Mouse (Mus musculus) hindbrain, embryonic 10.5 days (tissue): ENCODE results near the gene Pabpn1l. TPM values are rescaled to one million over a fixed set of nuclear protein-coding genes. Genes with fewer than 3 reads are reported as not detected.

ENCODE experiments used
- DNase-seq: peaks from one replicate; pipeline ENCODE4 v3.0.0-alpha.2; 2017; ENCODE audit warnings: low spot score
- H3K27ac ChIP-seq: fragments of 300-500 bp; sonication (generic); 2 replicates; pipeline ENCODE4 v1.5.1; 2016; ENCODE audit warnings: mild to moderate bottlenecking, moderate library complexity
- H3K27me3 ChIP-seq: fragments of 300-500 bp; sonication (generic); 2 replicates; pipeline ENCODE4 v1.6.1; 2016; ENCODE audit warnings: mild to moderate bottlenecking; ENCODE audit not compliant: poor library complexity, insufficient read depth, severe bottlenecking
- H3K36me3 ChIP-seq: fragments of 300-500 bp; sonication (generic); 2 replicates; pipeline ENCODE4 v1.6.1; 2016; ENCODE audit warnings: mild to moderate bottlenecking, moderate library complexity
- H3K4me1 ChIP-seq: fragments of 300-500 bp; sonication (generic); replicated peaks from 2 replicates; pipeline ENCODE4 v1.6.1; 2016; ENCODE audit warnings: mild to moderate bottlenecking
- H3K4me3 ChIP-seq: fragments of 300-500 bp; sonication (generic); 2 replicates; pipeline ENCODE4 v1.5.1; 2016; ENCODE audit warnings: mild to moderate bottlenecking, moderate library complexity
- H3K9me3 ChIP-seq: fragments of 300-500 bp; sonication (generic); 2 replicates; pipeline ENCODE4 v1.6.1; 2016; ENCODE audit warnings: mild to moderate bottlenecking, moderate library complexity
- WGBS: fragments of 180-500 bp; shearing (Covaris S2); methylation state at CpG from one replicate; pipeline ENCODE4 v1.1.7; 2016; 5-methylcytosine and 5-hydroxymethylcytosine counted together
- polyA plus RNA-seq: library from polyadenylated mRNA; unstranded; fragments of >200 nt; fragmentation: Nextera tagmentation; extraction: Ambion mirVana; gene quantifications from 2 replicates; pipeline ENCODE4 v1.2.1, GENCODE M21; 2016

Pabpn1l gene
- not detected in 2 replicates for polyA plus RNA-seq

GRCm38 (mm10) chr8:122622727-122623126, at the start of gene Pabpn1l:
Pabpn1l (minus strand) TSS chr8:122622739.
- Histone ChIP-seq H3K4me1 (peaks cover 56% of the 10 kb centered on the region), H3K27ac (no peak within 1 kb of the TSS), H3K27me3 (peaks cover 4% of the 10 kb centered on the region; the same call in 1 of the 2 replicates), H3K9me3 (no peaks in the 10 kb centered on the region), H3K4me3 (no peak within 1 kb of the TSS), H3K36me3 (no peaks in the 10 kb centered on the region)
- 70% methylated on average over 6 of the region's 6 CpGs for WGBS
- DNase-seq, result no peak

GRCm38 (mm10) chr8:122671894-122672293, 49.4 kb upstream of the Pabpn1l start:
- peaks cover 100% of the 10 kb centered on the region for H3K27me3 ChIP-seq
- peaks cover 67% of the 10 kb centered on the region for H3K4me1 ChIP-seq
- H3K9me3 ChIP-seq, result no peaks in the 10 kb centered on the region
- no peak for DNase-seq
- no peak overlapping the region for H3K4me3 ChIP-seq
- 78% methylated on average over 6 of the region's 6 CpGs for WGBS
- H3K27ac ChIP-seq, result no peak overlapping the region
- no peaks in the 10 kb centered on the region for H3K36me3 ChIP-seq

GRCm38 (mm10) chr8:122670718-122671117, 48.2 kb upstream of the Pabpn1l start:
- peak overlapping the region; percentile 12; the same call in 1 of the 2 replicates for H3K27ac ChIP-seq
- peaks cover 68% of the 10 kb centered on the region for H3K4me1 ChIP-seq
- H3K27me3 ChIP-seq, result peaks cover 100% of the 10 kb centered on the region
- H3K4me3 ChIP-seq, result no peak overlapping the region
- no peak for DNase-seq
- H3K9me3 ChIP-seq, result no peaks in the 10 kb centered on the region
- no peaks in the 10 kb centered on the region for H3K36me3 ChIP-seq
- WGBS, result 76% methylated on average over 3 of the region's 3 CpGs

GRCm38 (mm10) chr8:122670001-122670400, 47.5 kb upstream of the Pabpn1l start:
- no peaks in the 10 kb centered on the region for H3K36me3 ChIP-seq
- no peak overlapping the region for H3K4me3 ChIP-seq
- H3K27ac ChIP-seq, result no peak overlapping the region; the same call in 1 of the 2 replicates
- 22% methylated on average over 11 of the region's 11 CpGs for WGBS
- DNase-seq, result no peak
- H3K9me3 ChIP-seq, result no peaks in the 10 kb centered on the region
- H3K4me1 ChIP-seq, result peaks cover 68% of the 10 kb centered on the region
- peaks cover 95% of the 10 kb centered on the region for H3K27me3 ChIP-seq

GRCm38 (mm10) chr8:122669370-122669769, 46.8 kb upstream of the Pabpn1l start:
- Histone ChIP-seq H3K27me3 (peaks cover 88% of the 10 kb centered on the region), H3K4me3 (no peak overlapping the region), H3K27ac (no peak overlapping the region), H3K36me3 (no peaks in the 10 kb centered on the region), H3K9me3 (no peaks in the 10 kb centered on the region), H3K4me1 (peaks cover 63% of the 10 kb centered on the region)
- WGBS, result 15% methylated on average over 5 of the region's 5 CpGs
- DNase-seq, result peak; percentile 33

- whole genome bisulfite sequencing, result 78% methylated on average over 11 of the region's 11 CpGs
- Histone ChIP-seq H3K9me3 (no peaks in the 10 kb centered on the region), H3K36me3 (no peaks in the 10 kb centered on the region), H3K27ac (no peak overlapping the region), H3K27me3 (peaks cover 73% of the 10 kb centered on the region), H3K4me1 (peaks cover 61% of the 10 kb centered on the region), H3K4me3 (no peak overlapping the region)
- no peak for DNase-seq
Observed at GRCm38 (mm10) chr8:122667854-122668253, 45.3 kb upstream of the Pabpn1l start.

- Histone ChIP-seq H3K27ac (peak overlapping the region; percentile 16; the same call in 1 of the 2 replicates), H3K27me3 (peaks cover 63% of the 10 kb centered on the region), H3K36me3 (no peaks in the 10 kb centered on the region), H3K4me1 (peaks cover 63% of the 10 kb centered on the region), H3K4me3 (no peak overlapping the region), H3K9me3 (no peaks in the 10 kb centered on the region)
- WGBS, result 68% methylated on average over 12 of the region's 12 CpGs
- no peak for DNase-seq
Observed at GRCm38 (mm10) chr8:122666827-122667226, 44.3 kb upstream of the Pabpn1l start.

- Histone ChIP-seq H3K27me3 (peaks cover 58% of the 10 kb centered on the region), H3K27ac (peak overlapping the region; percentile 16; the same call in 1 of the 2 replicates), H3K36me3 (no peaks in the 10 kb centered on the region), H3K4me1 (peaks cover 67% of the 10 kb centered on the region), H3K9me3 (no peaks in the 10 kb centered on the region), H3K4me3 (no peak overlapping the region)
- no peak for DNase-seq
- WGBS, result 60% methylated on average over 9 of the region's 9 CpGs
Observed at GRCm38 (mm10) chr8:122666338-122666764, 43.8 kb upstream of the Pabpn1l start.

GRCm38 (mm10) chr8:122665667-122666316, 43.3 kb upstream of the Pabpn1l start:
- 73% methylated on average over 13 of the region's 14 CpGs for WGBS
- DNase-seq, result no peak
- 0 out of 2 replicates have a peak overlapping the region, but pooled peaks have one; percentile 12 for H3K27ac ChIP-seq

GRCm38 (mm10) chr8:122665221-122665620, 42.7 kb upstream of the Pabpn1l start:
- H3K27me3 ChIP-seq, result peaks cover 47% of the 10 kb centered on the region
- H3K27ac ChIP-seq, result no peak overlapping the region; the same call in 1 of the 2 replicates
- no peak overlapping the region for H3K4me3 ChIP-seq
- no peak for DNase-seq
- H3K36me3 ChIP-seq, result no peaks in the 10 kb centered on the region
- H3K9me3 ChIP-seq, result no peaks in the 10 kb centered on the region
- WGBS, result 58% methylated on average over 8 of the region's 8 CpGs
- peaks cover 65% of the 10 kb centered on the region for H3K4me1 ChIP-seq

More at GRCm38 (mm10) chr8:122665667-122666316, 43.3 kb upstream of the Pabpn1l start:
- Histone ChIP-seq H3K27me3 (peaks cover 53% of the 10 kb centered on the region), H3K9me3 (no peaks in the 10 kb centered on the region), H3K4me3 (no peak overlapping the region), H3K36me3 (no peaks in the 10 kb centered on the region), H3K4me1 (peaks cover 69% of the 10 kb centered on the region)

GRCm38 (mm10) chr8:122663670-122664069, 41.1 kb upstream of the Pabpn1l start:
- no peaks in the 10 kb centered on the region for H3K9me3 ChIP-seq
- no peaks in the 10 kb centered on the region for H3K36me3 ChIP-seq
- peaks cover 31% of the 10 kb centered on the region for H3K27me3 ChIP-seq
- H3K4me3 ChIP-seq, result no peak overlapping the region
- WGBS, result 75% methylated on average over 5 of the region's 5 CpGs
- H3K27ac ChIP-seq, result no peak overlapping the region
- DNase-seq, result no peak
- H3K4me1 ChIP-seq, result peaks cover 63% of the 10 kb centered on the region

GRCm38 (mm10) chr8:122663106-122663505, 40.6 kb upstream of the Pabpn1l start:
- peaks cover 26% of the 10 kb centered on the region for H3K27me3 ChIP-seq
- DNase-seq, result no peak
- H3K4me3 ChIP-seq, result no peak overlapping the region
- no peaks in the 10 kb centered on the region for H3K36me3 ChIP-seq
- H3K27ac ChIP-seq, result no peak overlapping the region
- peaks cover 65% of the 10 kb centered on the region for H3K4me1 ChIP-seq
- no peaks in the 10 kb centered on the region for H3K9me3 ChIP-seq
- 82% methylated on average over 3 of the region's 3 CpGs for whole genome bisulfite sequencing

GRCm38 (mm10) chr8:122661894-122662293, 39.4 kb upstream of the Pabpn1l start:
- Histone ChIP-seq H3K4me1 (peaks cover 65% of the 10 kb centered on the region), H3K27me3 (peaks cover 14% of the 10 kb centered on the region), H3K4me3 (no peak overlapping the region), H3K36me3 (no peaks in the 10 kb centered on the region), H3K9me3 (no peaks in the 10 kb centered on the region), H3K27ac (no peak overlapping the region)
- 82% methylated on average over 2 of the region's 2 CpGs for WGBS
- no peak for DNase-seq
